Mouse (Mus musculus): ENCODE measurements around the gene Tbcel.

DNA sequence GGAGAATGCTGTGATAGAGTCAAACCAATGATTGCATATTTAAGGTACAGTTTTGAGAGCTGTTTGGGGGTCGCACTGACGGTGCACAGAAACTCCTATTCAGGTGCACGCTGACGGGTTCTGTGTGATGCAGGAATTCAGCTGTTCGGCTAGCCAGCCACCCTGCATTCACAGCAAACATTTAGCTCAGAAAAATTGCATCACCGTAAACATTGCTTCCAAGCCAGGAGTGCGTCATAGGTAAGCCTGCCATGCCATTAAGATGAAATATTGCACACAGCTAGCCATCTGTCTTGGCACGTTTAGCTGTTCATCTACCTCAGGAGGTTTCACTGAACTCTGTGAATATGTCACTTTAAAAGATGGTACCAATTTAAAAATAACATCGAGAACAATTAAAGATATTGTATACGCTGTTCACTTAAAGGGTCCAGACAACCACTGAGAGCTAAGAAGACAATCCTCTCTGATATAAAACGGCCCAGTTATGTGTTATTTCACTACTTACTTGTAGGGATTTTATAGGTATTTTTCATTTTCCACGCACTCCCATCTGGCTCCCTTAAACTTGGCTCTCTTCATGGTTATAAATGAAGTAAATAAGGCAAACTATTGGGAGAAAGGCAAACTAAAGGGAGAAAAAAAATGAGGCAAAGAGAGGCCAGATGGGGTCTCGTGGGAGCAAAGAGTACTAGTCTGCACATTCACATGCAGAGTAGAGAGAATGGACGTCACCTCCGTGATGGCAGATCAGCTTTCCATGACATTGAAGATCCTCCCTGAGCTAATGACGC lies 16.8 kb downstream of the Tbcel start:
- TF ChIP-seq CTCF (IDR thresholded peaks at IDR 0.05; ENCODE audit: low read depth, low read length) (no peak), POLR2A (IDR thresholded peaks at IDR 0.05; ENCODE audit: borderline replicate concordance, low read depth, low read length) (no peak)
